Mouse (Mus musculus): Measurements from ENCODE around the gene Klhdc1. TPM values are rescaled to one million over a fixed set of nuclear protein-coding genes. Genes with fewer than 3 reads are reported as not detected.

The Klhdc1 gene
- total RNA-seq, 2 experiments from 2014 or later = 5.8 to 10.5 TPM

GRCm38 (mm10) chr12:69296511-69297410, 55.8 kb downstream of the Klhdc1 start, which contains the start of gene Klhdc2:
Gene Klhdc2 (plus strand): TSS chr12:69296681.
- DNase-seq = peak; percentile 93

- no peak for DNase-seq
These were observed 56.6 kb downstream of the Klhdc1 start for GRCm38 (mm10) chr12:69297411-69298150.

GRCm38 (mm10) chr12:69298281-69298680, 57.3 kb downstream of the Klhdc1 start:
- DNase-seq = no peak

GRCm38 (mm10) chr12:69299231-69299630, 58.3 kb downstream of the Klhdc1 start:
- peak; percentile 77 for DNase-seq

GRCm38 (mm10) chr12:69299831-69300230, 58.9 kb downstream of the Klhdc1 start:
- no peak for DNase-seq

- no peak for DNase-seq
These were observed 59.4 kb downstream of the Klhdc1 start for GRCm38 (mm10) chr12:69300391-69300790.

- DNase-seq = peak; percentile 35
These were observed 61.2 kb downstream of the Klhdc1 start for GRCm38 (mm10) chr12:69302171-69302570.

GRCm38 (mm10) chr12:69304051-69304450, 63.1 kb downstream of the Klhdc1 start:
- no peak for DNase-seq

- DNase-seq = no peak
These were observed 65.4 kb downstream of the Klhdc1 start for GRCm38 (mm10) chr12:69306333-69306732.

GRCm38 (mm10) chr12:69309659-69310058, 68.7 kb downstream of the Klhdc1 start:
- DNase-seq = no peak

GRCm38 (mm10) chr12:69318431-69318830, 77.5 kb downstream of the Klhdc1 start:
- DNase-seq = no peak

- no peak for DNase-seq
These were observed 90.2 kb downstream of the Klhdc1 start for GRCm38 (mm10) chr12:69331187-69331586.

- DNase-seq = no peak
These were observed 91.2 kb downstream of the Klhdc1 start for GRCm38 (mm10) chr12:69332147-69332546.

GRCm38 (mm10) chr12:69333547-69333946, 92.6 kb downstream of the Klhdc1 start:
- DNase-seq = peak; percentile 38

Other genes with a start within 250 kb of the Klhdc1 start
- gene Rps29, start 82.0 kb upstream of the Klhdc1 start, total RNA-seq (2021) = 1,000 to 10,000 TPM; 1,821 to 1,838 TPM
- 1 to 10 TPM; 1.9 TPM for gene Lrr1, start 72.4 kb upstream of the Klhdc1 start, total RNA-seq (2021)
- 100 to 1,000 TPM; 453 to 493 TPM for gene Rpl36al, start 57.1 kb upstream of the Klhdc1 start, total RNA-seq (2021)
- gene Mgat2, start 57.0 kb upstream of the Klhdc1 start, total RNA-seq (2021) = 10 to 100 TPM; 41.5 to 49.4 TPM
- 1 to 10 TPM; 5.5 to 6.0 TPM for gene Gm49383, start 44.1 kb upstream of the Klhdc1 start, total RNA-seq (2021)
- 1 to 10 TPM; 1.7 to 2.1 TPM for gene Dnaaf2, start 42.7 kb upstream of the Klhdc1 start, total RNA-seq (2021)
- 1 to 10 TPM; 3.7 to 3.9 TPM for gene Gm49384, start 36.9 kb upstream of the Klhdc1 start, total RNA-seq (2021)
- 1 to 10 TPM; 6.0 to 8.6 TPM for gene Pole2, start 13.0 kb upstream of the Klhdc1 start, total RNA-seq (2021)
- gene Klhdc2, start 55.5 kb downstream of the Klhdc1 start, total RNA-seq (2021) = 10 to 100 TPM; 67.7 to 80.8 TPM
- gene Nemf, start 116.0 kb downstream of the Klhdc1 start, total RNA-seq (2021) = 10 to 100 TPM; 33.9 to 39.0 TPM
- 100 to 1,000 TPM in 1 of 2 experiments, 10 to 100 TPM in 1; 94.9 to 116 TPM for gene Arf6, start 131.0 kb downstream of the Klhdc1 start, total RNA-seq (2021)
- under 1 TPM in 1 of 2 experiments, not detected in 1; 0.63 TPM for gene Gm9887, start 131.3 kb downstream of the Klhdc1 start, total RNA-seq (2021)